Mouse (Mus musculus) E14TG2a.4 (cell line): ENCODE data around the gene Atp6v1f.

Experiments
- CTCF ChIP-seq: conservative IDR thresholded peaks from 2 replicates; pipeline ENCODE4 v1.5.1; 2014; ENCODE audit warnings: low read length
- NANOG ChIP-seq: IDR thresholded peaks from 2 replicates; pipeline ENCODE4 v1.6.1; 2014; ENCODE audit warnings: borderline replicate concordance, low read length, mixed read lengths

DNA sequence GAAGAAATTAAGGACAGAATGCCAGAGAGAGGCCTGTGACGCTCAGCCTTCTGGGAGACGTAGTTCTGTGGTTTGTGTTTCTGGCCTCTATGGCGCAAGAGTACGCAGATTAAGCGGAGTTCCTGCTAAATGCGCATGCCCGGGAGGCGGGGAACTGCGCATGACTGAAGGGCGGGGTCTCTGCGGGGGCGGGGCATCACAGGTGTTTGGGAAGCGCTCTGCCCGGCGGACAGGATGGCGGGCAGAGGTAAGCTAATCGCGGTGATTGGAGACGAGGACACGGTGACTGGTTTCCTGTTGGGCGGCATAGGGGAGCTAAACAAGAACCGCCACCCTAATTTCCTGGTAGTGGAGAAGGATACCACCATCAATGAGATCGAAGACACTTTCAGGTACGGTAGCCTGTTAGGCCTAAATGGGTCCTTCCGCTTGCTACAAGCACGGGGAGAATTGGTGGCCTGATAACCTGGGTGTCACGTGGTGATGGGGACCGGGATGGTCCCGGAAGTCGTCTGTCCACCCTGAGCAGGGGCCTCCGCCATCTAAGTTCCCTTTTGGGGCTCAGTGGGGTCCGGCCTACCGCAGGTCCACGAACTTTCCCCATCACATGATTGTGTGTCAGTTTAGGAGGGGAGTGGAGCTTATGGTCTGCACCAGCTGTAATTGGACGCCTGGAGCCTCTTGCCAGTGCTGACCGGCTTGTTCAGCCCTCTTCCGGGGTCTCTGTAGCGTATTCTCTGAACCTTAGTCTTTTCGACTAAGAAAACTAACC lies at the start of gene Atp6v1f:
- TF ChIP-seq CTCF (no peak), NANOG (no peak)
